Mouse (Mus musculus) mature B cell (primary cell): ENCODE measurements at regions not wholly inside any gene's neighbourhood (a gene's known extent, or its start where the extent isn't known, plus 50 kb on each side); places are given as distances from the start of the nearest gene placed in this dataset.
"Not testable (repeated sequence)": the region's sequence is repeated elsewhere in the genome, so short reads cannot be mapped to it uniquely, and the experiment has no call there.

Experiments used
- in situ Hi-C: fragments of 300-500 bp; cut with MboI; formaldehyde crosslinking; loops from 2 replicates; pipeline ENCODE4 v1.14.3; 2019

- in situ Hi-C loops: no loop called here
These were observed 163.1 kb downstream of the Ifng start for GRCm38 (mm10) chr10:118603857-118604414.

GRCm38 (mm10) chr10:118605156-118605821 lies 164.4 kb downstream of the Ifng start:
- in situ Hi-C loops: no loop called here

GRCm38 (mm10) chr10:118607418-118607817 lies 166.6 kb downstream of the Ifng start:
- in situ Hi-C loops: no loop called here

- in situ Hi-C loops: no loop called here
These were observed 167.7 kb downstream of the Ifng start for GRCm38 (mm10) chr10:118608376-118609145.

GRCm38 (mm10) chr10:118609157-118609556 lies 168.3 kb downstream of the Ifng start:
- in situ Hi-C loops: no loop called here

- in situ Hi-C loops: no loop called here
These were observed 170.1 kb downstream of the Ifng start for GRCm38 (mm10) chr10:118610868-118611461.

- in situ Hi-C loops: no loop called here
These were observed 171.2 kb downstream of the Ifng start for GRCm38 (mm10) chr10:118612091-118612490.

GRCm38 (mm10) chr10:118613056-118613695 lies 172.3 kb downstream of the Ifng start:
- in situ Hi-C loops: no loop called here

GRCm38 (mm10) chr10:118614251-118614865 lies 173.5 kb downstream of the Ifng start:
- in situ Hi-C loops: no loop called here

- in situ Hi-C loops: no loop called here
These were observed 174.5 kb downstream of the Ifng start for GRCm38 (mm10) chr10:118615131-118616020.

GRCm38 (mm10) chr10:118616031-118616615 lies 175.3 kb downstream of the Ifng start:
- in situ Hi-C loops: no loop called here

GRCm38 (mm10) chr10:118617291-118618044 lies 176.6 kb downstream of the Ifng start:
- in situ Hi-C loops: no loop called here

- in situ Hi-C loops: not testable (repeated sequence)
These were observed 177.4 kb downstream of the Ifng start for GRCm38 (mm10) chr10:118618251-118618650.

GRCm38 (mm10) chr10:118618766-118619600 lies 178.1 kb downstream of the Ifng start:
- in situ Hi-C loops: no loop called here

GRCm38 (mm10) chr10:118619601-118620000 lies 178.8 kb downstream of the Ifng start:
- in situ Hi-C loops: no loop called here

- in situ Hi-C loops: no loop called here
These were observed 179.8 kb downstream of the Ifng start for GRCm38 (mm10) chr10:118620611-118621010.

GRCm38 (mm10) chr10:118621546-118621945 lies 180.7 kb downstream of the Ifng start:
- in situ Hi-C loops: no loop called here

GRCm38 (mm10) chr10:118622131-118622530 lies 181.3 kb downstream of the Ifng start:
- in situ Hi-C loops: no loop called here

- in situ Hi-C loops: no loop called here
These were observed 182.1 kb downstream of the Ifng start for GRCm38 (mm10) chr10:118622916-118623315.
